Mouse (Mus musculus) bone marrow macrophage, adult 2 months (primary cell): Measurements from ENCODE around the gene Fbxl18.

Source experiments
- CTCF ChIP-seq: IDR thresholded peaks from 2 replicates; pipeline ENCODE4 v1.5.1; 2012; ENCODE audit warnings: low read depth, mild to moderate bottlenecking, low read length, moderate library complexity
- POLR2A ChIP-seq: IDR thresholded peaks from 2 replicates; pipeline ENCODE4 v1.6.1; 2012; ENCODE audit warnings: mild to moderate bottlenecking, low read depth, low read length, borderline replicate concordance

- no peak for TF ChIP-seq POLR2A
- TF ChIP-seq CTCF: no peak
Measured at GRCm38 (mm10) chr5:142882471-142882870, 12.8 kb downstream of the Fbxl18 start.
